Mouse (Mus musculus) lung, adult 18-20 months (tissue): Measurements from ENCODE around the gene Dnmt3c.
A peak's percentile ranks its signal among the peaks of the same experiment; 100 is the strongest.
"Not testable (repeated sequence)": the region's sequence is repeated elsewhere in the genome, so short reads cannot be mapped to it uniquely, and the experiment has no call there.

ENCODE experiments used
- DNase-seq, 2 experiments: peaks; one replicate each; pipeline ENCODE4 v3.0.0; 2022; ENCODE audit warnings: mixed read lengths in 2 of 2

Gene Dnmt3c

DNA sequence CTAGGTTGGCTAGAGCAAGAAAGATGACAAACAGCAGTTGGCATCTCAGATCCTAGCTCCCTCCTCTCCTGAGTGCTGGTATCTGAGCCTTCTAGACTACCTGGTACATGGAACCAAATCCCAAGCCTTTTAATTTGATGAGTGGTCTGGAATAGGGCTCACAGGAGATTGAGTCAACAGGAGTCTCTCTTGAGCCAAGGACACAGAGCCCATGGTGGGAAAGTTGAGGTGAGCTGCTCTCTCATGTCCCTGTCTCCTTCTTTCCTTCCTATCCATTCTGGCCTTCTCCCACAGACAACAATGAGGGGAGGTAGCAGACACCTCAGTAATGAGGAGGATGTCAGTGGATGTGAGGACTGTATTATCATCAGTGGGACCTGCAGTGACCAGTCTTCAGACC, at the start of gene Dnmt3c:
Dnmt3c (plus strand) TSS at position 301 of the 400 bp plus-strand sequence.
- no peak for DNase-seq

DNA sequence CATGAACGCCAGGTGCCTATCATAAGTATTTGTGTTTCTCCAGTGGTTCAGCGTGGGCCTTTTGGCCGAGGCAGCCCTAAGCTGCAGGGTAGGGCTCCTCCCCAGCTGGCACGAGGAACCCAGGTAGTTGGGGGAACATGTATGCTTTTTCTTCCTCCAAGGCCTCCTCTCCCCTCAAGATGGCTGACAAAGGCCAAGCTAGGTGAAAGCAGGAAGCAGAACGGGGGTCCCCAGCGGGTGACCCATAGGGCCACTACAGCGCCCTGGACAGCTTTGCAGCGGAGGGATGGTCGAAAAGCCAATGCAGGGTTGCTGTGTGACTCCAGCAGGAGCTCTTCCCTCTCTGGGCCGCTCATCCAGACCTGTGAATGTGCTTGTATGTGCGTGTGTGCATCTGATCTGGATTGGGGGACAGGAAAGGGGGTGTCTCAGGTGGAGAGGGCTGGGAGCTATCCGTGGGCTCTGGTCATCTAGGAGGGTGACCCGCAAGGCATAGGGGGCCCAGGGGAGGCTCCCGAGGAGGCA, 47.6 kb upstream of the Dnmt3c start:
- no peak for DNase-seq

DNA sequence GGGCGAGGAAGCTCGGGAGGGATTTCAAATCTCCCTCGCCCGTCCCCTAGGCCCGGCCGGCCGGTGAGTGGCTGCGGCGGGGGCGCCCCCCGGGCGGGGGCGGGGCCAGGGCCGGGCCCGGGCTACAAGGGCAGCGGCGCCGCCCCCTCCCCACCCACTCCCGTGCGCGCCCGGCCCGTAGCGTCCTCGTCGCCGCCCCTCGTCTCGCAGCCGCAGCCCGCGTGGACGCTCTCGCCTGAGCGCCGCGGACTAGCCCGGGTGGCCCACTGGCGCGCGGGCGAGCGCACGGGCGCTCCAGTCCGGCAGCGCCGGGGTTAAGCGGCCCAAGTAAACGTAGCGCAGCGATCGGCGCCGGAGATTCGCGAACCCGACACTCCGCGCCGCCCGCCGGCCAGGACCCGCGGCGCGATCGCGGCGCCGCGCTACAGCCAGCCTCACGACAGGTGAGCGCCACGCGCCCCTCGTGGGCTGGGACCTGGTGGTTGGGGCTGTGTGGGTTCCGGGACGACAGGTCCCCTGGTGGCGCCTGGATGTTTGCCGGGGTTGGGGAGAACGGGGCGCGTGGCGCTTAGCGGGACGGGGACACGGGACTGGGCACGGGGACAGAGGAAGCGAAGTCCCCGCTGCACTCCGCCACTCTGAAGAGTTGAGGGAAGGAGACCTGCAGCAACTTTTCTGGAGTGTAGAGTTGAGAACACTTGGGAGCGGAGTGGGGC, 47.0 kb upstream of the Dnmt3c start, which contains the start of gene Dnmt3b:
Dnmt3b (plus strand) TSS at position 153 of the 716 bp plus-strand sequence.
- peak; percentile 46 to 61 for DNase-seq

DNA sequence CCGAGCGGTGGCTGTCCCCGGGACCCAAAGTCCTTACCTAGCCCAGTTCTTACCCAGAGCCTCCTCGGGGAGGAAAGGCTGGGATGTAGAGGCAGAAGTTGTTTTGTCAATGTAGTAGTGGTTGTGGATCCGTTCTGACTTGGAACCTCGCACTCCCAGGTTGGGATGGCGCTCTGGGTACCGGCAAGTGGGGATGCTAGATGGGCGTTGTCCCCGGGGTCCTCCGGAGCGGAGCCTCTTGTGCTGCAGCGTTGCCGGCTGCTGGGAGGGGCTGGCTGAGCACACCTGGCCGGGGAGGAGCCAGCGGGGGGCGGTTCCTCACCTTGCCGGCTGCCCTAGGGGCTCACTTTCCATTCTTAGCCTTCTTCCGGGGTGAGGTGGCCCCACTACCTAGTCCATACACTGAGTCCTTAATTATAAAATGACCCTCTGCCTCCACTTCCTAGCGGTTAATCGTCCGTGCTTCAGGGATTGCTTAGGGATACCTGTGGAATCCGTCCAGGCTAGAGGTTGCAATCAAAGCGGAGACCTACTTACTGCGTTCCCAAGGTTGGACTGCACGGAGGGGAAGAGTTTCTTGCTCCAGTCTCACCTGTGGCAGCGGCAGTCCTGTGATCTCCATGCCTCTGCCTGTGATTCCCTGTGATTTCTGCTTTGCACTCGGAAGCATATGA, 46.3 kb upstream of the Dnmt3c start:
- DNase-seq = peak; percentile 32 to 50

DNA sequence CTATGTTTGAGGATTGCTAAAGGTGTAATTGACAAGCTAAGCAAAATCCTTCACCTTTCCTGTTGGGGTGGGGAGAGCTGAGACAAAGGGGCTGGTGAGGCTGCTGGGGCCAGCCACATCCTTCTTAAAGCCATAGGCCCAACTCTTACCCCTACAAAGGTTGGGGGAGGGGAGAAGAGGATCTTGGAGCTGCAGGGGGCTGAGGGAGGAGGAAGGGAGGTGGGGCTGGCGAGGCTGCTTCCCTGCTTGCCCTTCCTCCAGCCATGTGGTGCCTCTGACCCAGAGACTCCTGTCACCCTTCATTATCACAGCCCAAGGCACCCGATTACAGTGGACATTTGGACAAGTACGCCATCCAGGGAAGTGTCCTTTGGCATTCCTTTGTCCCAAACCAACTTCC, 44.8 kb upstream of the Dnmt3c start:
- DNase-seq = no peak

DNA sequence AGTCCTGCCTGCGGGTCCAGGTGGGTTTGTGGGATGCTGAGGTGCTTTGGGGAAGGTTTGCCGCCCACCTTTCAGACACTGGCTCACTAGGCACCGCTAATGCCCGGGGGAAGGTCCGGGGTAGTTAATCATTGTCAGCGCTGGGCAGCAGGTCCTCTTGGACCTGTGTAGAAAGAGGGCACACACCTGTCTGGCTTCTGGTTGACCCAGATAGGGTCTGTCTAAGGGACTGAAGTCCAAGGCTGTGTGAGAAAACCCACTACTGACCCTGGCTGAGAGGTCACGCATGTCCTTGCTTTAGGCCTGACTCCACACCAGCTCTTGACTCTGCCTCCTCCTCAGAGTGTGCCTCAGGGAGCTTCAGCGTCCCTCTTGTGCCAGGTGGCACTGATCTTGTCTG, 38.8 kb upstream of the Dnmt3c start:
- not testable (repeated sequence) for DNase-seq

DNA sequence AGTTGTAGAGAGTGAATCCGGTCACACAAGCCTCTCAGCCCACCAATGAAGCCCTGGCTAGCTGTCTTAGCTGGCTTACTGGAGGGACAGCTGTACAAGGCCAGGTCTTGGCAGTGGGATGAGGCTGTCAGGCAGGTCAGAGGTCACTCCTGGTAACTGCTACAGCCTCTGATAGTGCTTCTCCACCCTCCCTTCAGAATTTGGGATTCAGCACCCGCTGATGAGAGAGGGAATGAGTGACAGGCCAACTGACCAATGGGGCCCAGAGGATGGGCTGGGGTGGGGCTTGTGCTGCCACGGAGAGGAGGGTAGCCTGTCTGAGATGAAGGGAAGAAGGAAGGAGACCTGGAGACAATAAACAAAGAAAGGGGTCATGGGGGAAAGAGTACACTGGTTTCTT, 35.8 kb upstream of the Dnmt3c start:
- DNase-seq = no peak

DNA sequence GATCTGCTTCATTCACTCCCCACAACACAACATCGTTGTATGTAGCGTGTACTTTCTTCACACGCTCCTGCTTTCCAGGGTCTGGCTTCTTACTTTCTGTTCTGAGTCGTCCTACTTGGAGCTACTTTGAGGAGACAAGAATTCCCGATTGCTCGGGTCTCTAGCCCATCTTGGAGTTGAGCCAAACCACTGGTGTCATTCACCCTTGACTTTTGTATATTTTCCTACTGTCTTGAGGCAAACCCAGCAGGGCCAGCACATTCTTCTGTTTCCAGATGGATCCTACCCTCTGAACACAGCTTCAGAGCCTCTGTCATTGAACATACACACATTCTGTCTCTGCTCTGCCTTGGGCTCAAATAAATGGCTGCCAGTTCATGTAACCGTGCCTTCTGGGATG, 31.1 kb upstream of the Dnmt3c start:
- no peak for DNase-seq

DNA sequence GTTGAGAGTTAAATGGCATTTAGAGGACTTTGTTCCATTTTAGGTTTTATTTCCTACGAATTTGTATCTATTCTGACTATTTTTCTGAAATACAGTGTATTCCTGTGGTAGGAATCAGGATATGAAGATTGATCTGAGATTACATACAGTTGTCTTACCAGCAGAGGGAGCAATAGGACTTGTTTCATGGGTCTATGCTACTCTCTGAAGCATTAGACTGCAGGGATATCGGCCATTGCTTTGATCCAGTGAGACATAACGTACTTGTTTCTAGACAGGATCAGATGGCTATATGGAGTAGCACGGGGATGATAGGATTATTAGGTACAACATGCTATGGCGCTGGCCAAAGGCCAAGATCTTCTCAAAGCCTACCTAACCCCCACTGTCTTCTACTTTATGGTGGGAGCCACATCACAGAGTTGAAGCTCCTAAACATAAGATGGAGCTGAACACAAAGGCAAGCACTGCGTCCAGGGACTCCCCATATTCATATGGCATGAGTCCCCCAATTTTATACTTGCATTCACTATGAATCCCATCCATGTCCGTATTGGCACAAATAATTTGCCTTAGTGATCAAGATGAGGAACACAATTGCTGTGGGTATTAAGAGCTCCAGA, 27.6 kb upstream of the Dnmt3c start:
- DNase-seq = peak in 1 of 2 experiments; percentile 1

DNA sequence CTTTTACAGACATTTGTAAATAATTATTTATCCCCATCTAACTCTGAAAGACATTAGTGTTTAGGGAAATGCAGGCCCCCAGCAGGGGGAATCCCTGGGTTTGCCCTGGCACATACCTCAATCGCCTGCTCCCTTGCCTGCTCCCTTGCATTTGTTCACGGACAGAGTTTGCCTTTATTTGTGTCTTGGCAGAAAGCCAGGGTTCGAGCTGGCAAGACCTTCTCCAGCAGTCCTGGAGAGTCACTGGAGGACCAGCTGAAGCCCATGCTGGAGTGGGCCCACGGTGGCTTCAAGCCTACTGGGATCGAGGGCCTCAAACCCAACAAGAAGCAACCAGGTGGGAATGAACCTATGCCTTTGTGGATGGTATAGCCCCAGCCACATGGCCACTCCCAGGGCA, 26.3 kb upstream of the Dnmt3c start:
- DNase-seq = no peak

DNA sequence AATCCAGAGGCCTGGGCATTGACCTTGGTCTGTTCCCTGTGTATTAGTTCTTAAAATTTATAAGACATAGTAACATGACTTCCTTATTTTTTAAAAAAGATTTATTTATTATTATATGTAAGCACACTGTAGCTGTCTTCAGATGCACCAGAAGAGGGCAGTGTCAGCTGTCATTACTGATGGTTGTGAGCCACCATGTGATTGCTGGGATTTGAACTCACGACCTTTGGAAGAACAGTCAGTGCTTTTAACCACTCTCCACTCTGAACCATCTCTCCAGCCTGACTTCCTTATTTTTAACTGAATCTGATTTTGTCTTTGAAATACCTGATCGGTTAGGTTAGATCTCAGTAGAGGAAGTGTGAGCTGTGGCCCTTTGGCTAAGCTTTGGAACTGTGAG, 23.8 kb upstream of the Dnmt3c start:
- no peak for DNase-seq

DNA sequence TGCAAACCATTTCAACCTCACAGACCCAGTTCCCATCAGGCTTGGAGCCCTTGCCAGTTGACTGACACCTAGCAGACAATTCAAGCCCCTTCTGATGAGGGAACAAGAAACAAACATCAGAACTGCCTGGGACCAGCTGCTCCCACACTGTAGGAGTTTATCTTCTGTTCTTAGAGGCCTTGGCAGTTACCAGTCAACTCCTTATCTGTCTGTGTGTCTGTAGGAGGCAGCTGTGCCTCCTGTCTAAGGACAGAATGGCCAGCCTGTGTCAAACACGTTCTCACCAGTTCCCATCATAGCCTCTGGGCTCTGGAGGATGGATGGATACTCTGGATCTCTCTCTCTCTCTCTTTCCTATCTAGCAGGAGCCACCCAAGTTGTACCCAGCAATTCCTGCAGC, 21.1 kb upstream of the Dnmt3c start:
- not testable (repeated sequence) for DNase-seq

DNA sequence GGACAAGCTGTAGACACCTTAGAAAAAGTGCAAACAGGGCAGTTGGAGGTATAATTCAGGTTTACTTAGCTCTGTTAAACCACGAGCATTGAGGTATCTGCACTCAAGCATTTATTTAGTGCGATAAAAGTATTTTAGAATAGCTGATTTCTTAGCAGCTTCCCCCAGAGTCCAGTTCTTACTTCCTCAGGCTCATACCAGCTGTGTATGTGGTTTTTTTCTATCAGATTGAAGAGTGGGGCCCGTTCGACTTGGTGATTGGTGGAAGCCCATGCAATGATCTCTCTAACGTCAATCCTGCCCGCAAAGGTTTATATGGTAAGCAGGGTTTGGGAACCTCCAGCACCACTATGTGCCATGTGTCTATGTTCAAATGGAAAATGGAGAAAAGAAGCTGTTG, 19.5 kb upstream of the Dnmt3c start:
- DNase-seq = no peak

DNA sequence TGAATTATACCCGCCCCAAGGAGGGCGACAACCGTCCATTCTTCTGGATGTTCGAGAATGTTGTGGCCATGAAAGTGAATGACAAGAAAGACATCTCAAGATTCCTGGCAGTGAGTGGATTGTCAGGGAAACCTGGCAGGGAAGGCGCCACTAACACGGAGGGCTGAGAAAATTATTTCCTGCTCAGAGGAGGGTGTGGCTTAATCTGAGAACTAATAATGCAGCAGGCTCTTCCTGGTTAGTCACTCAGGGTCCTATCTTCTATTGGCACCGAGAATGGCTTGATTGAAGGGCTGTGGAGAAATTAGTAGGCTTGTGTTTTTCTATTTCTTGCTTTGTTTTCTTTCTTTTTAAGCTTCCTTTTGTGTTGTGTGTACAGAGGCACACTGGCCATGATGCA, 18.9 kb upstream of the Dnmt3c start:
- DNase-seq = no peak

DNA sequence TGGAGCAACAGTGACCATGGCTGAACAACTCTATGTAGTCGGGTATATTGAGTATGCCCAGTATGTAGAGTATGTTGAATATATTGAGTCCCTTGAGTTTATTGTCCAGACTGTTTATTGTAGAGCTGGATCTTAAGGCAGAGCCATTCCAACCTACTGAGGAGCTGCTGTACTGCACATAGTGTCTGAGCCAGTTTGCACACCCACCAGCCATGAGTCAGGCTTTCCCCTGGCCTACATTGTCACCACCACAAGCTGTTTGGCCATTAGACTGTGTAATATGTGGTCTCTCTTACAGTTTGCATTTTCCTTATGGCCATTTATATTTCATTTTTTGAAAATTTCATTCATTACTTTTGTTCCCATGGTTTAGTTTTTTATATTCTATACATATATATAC, 16.5 kb upstream of the Dnmt3c start:
- no peak for DNase-seq

DNA sequence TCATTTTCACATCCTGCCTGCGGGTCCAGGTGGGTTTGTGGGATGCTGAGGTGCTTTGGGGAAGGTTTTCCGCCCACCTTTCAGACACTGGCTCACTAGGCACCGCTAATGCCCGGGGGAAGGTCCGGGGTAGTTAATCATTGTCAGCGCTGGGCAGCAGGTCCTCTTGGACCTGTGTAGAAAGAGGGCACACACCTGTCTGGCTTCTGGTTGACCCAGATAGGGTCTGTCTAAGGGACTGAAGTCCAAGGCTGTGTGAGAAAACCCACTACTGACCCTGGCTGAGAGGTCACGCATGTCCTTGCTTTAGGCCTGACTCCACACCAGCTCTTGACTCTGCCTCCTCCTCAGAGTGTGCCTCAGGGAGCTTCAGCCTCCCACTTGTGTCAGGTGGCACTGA, 3.0 kb upstream of the Dnmt3c start:
- DNase-seq = not testable (repeated sequence)

DNA sequence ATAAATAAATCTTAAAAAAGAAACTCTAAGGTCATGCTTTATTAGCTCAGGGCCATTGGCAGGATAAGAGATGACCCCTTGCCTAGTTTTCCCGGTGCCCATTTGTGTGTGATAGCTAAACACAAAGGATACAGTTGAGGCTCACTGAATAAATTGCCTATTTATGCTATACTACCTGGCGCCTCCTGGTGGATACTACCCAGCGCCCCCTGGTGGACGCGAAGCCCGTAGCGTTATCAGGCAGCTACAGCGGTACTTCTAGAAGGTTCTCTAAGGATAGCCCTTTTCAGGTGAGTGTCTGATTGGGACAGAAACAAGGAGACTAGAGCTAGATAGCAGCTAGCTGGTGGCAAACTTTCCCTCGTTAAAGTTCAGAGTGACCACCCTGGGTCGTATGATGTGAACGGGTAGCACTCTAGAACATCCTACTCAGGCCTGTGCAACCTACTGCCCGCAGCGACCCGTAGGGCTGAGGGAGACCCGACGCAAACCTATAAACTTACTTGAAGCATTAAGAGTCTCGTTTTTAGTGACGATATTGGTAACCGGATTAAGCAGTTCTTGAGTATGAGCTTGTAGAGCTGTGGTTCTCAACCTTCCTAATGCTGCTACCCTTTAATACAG, 1.9 kb upstream of the Dnmt3c start:
- peak; percentile 28 to 41 for DNase-seq

DNA sequence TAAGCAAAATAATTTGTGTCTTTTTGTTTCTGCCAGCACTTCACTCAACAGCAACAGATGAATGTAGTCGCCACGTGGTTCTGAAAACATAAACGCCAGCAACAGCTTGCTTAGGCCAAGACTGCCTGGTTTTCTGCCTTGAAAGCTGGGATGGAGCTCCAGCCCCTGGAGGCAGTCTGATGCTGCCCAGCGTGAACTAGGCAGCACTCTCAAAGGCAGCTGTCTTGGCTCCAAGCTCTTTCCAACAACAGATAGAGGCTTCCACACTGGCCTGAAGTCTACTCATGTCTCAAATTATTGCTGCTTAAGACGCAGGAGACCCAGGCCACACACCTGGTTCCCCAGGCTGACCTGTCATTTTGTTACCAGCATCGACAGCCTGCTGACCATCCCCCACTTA, 6.9 kb downstream of the Dnmt3c start:
- DNase-seq = no peak

DNA sequence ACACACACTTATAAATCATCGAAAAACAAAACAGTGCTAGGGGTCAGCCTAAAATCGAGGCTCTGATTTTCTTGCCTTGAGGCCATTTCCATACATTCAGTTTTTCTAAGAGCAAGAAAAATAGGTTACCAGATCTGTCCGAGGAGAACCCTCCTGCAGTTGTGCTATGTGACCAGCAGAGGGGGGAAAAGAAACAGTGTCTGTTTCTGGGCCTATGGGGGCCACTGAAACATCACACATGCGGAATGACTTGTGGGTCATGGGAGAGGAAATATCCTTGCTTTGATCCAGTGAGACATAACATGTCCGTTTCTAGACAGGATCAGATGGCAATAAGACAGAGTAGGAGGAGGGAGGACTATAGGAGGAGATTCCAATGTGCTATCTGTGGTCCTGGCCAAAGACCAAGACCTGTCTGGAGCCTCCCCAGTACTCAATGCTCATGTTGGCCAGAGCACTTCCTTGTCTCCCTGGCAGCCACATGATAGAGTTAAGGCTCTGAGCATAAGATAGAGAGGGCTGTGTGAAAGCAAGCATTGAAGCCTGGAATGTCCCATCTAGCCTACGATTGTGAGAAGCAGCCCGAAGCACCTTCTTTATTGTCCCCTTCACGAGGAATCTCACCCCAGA, 14.4 kb downstream of the Dnmt3c start:
- peak in 1 of 2 experiments; percentile 11 for DNase-seq

DNA sequence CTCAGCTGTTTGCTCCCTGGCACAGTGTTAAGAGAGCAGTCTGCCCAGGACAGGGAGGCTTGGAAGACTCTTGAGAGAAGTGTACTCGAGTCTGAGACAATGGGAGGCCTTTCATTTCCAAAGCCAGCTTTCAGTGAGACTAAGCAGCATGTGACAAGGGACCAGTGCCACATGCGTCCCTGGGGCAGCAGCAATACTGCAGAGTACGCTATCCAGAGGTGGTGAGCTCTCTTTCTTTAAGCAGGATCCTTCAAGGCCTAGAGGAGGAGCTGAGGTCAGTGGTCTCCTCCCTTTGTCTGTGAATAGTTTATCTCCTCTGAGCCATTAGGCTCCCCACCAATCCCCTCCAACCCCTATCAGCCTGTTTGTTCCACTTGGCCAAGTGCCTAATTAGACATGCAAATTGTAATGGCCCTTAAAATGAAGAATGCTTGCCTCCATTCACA, 16.2 kb downstream of the Dnmt3c start:
- DNase-seq = peak; percentile 50 to 55

DNA sequence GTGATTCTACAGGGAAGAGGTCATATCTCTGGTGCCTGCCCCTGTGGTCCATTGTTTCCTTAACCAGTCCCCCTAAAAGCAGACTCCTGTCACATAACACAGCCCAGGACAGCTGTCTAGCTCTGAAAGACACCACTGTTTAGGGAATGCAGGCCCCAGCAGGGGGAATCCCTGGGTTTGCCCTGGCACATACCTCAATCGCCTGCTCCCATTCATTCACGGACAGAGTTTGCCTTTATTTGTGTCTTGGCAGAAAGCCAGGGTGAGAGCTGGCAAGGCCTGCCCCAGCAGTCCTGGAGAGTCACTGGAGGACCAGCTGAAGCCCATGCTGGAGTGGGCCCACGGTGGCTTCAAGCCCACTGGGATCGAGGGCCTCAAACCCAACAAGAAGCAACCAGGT, 16.8 kb downstream of the Dnmt3c start:
- DNase-seq = peak; percentile 42 to 56

DNA sequence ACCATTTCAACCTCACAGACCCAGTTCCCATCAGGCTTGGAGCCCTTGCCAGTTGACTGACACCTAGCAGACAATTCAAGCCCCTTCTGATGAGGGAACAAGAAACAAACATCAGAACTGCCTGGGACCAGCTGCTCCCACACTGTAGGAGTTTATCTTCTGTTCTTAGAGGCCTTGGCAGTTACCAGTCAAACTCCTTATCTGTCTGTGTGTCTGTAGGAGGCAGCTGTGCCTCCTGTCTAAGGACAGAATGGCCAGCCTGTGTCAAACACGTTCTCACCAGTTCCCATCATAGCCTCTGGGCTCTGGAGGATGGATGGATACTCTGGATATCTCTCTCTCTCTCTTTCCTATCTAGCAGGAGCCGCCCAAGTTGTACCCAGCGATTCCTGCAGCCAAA, 21.4 kb downstream of the Dnmt3c start:
- not testable (repeated sequence) for DNase-seq

DNA sequence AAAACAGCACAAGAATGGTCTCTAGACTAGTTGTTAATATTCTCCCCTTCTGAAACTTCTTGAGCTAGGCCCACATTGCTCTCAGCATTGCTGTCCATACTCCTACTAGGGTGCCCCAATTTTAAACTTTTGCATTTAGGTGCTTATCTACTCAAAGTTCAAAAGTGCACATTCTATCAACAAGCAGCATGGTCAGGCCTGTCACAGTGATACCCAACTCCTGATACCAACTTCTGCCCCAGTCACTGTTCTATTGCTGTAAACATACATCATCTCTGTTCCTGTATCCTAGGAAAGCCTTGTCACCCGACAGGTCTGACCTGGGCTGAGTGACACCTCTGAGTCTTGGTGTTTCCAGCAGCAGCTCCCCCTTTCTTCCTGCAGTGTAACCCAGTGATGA, 26.6 kb downstream of the Dnmt3c start:
- DNase-seq = no peak
